Mouse (Mus musculus): ENCODE results near the gene Paqr5.

Gene Paqr5

DNA sequence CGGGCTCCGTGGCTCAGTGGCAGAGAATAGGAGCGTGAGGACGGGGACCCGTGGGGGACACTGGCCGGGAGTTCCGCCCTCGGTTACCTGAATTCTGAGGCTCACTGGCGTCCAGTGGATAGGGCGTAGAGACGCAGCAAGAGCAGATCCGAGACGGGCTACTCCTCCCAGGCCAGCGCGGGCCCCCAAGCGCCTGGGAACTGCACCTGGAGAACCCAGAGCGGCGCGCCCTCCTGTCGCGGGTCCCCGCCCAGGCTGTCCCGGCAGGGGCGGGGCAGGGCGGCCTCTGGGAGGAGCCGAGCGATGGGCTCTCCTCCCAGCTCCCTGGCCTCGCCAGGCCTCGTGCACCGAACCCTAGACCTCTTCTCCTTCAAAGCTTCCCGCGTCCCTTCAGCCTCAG, at the start of gene Paqr5:
Gene Paqr5, minus strand, starts transcription at position 257 of the 400 bp plus-strand sequence.
- peak; percentile 90 for DNase-seq

DNA sequence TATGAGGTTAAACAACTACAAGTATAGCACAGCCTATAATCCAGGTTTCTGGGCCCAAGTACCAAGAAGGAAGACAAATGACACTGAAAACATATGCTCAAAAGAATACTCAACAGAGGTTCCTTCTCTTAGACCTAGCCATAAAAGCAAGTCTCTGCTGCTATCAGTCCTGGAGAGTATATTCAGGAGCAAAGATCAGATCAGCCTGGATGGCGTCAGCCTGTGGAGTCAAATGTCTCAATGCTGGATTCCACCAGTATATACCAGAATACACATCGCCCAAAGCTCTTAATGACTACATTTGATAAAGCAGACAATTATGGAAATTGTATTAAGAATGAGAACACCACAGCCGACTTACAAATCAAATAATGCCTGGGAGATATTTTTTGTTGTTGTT, 35.6 kb upstream of the Paqr5 start:
- no peak for DNase-seq

DNA sequence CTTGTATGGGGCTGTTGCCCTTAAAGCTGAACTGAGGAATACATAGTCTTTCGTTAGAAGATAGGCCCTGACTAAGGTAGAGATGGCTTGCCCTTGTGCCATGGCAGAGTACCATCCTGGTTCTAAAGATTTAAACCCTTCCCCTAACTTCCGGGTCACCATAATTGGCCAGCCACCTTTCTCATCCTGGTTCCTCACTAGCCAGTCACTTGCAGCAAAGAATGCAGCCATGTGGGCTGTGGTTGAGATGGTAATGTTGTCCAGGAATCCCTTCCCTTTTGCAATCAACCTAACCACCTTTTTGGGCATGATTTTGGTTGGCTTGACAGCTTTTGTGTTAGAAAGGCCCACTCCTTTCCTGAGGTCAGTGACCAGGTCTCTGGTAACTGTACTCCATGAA, 33.8 kb upstream of the Paqr5 start:
- no peak for DNase-seq

DNA sequence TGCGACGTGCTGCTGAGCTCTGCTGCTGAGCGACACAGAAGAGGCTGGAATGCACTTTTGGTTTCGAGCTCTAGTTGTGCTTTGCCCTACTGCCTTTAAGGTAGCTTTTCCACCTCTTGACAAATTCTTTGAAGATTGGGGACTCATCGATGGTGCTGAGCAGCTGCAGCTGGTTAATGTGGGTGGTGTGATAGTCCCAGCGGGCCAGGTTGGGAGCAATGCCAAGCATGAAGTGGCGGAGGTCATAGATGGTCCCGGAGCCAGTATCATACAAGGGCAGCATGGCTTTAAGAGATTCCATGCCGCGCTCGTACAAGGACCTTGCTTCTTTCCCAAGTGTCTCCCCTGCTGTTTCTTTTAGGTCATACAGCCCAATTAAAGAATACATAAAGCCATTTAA, 33.3 kb upstream of the Paqr5 start:
- no peak for DNase-seq

DNA sequence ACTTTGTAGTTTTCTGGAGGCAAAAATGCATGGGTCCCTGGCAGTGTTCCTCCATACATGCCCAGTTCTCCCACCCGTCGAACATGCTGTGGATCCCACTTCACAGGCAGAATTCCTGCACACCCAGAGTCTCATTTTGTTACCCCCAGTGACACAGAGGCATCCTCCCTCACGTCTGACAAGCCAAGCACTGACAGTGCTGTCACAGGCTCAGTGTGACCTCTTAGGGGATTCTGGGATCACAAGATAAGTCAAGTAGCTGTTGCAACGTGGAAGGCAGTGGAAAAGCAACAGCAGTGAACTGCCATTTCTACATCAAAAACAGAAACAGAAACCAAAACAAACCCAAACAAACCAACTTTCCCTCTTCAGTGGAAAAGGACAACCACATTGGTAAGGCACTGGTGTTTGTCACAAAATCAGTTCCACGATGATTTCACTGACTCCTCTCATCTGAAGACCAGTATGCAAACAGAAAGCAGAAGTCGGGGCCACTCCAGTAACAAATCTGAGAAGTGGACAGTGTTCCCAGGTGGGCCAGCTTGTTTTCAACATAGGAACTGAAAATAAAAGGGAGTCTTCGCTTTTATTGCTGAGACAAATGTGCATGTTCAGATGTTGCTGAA, 31.3 kb upstream of the Paqr5 start:
- DNase-seq = no peak

DNA sequence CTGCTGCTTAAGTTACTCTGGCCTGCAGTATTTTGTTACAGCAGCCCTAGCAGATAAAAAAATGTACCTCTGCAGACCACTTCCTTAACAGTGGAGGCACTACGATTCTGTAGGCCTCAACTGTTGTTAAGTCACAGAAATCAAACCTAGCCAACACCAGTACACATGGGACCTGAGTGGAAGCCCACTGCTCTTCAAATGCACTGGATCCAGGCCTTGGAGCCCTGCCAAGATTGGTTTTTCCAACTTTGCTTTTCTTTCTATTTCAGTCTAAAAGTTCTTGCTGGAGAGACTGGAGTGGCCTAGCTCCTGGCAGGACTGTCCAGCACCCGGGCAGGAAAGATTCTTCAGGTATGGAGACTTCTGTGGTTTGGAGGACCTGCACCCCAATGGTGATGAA, 29.6 kb upstream of the Paqr5 start:
- no peak for DNase-seq

DNA sequence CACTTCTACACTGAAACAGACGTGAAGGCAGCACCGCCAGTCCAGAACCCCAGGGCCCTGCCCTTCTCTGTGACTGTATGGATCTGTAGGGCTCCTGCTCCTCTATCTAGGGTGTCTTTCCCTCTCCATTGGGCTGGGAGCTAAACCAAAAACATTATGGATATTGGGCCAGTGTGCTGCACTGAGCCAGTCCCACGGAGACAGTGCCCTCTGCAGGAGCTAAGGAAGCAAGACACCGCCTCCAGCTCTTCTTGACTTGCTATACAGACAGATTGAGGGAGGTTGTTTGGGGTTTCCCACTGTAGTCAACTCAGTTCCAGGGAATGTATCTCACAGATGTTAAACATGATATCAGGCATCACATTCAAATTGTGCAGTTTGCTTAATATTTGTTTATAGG, 24.1 kb upstream of the Paqr5 start:
- peak; percentile 53 for DNase-seq

DNA sequence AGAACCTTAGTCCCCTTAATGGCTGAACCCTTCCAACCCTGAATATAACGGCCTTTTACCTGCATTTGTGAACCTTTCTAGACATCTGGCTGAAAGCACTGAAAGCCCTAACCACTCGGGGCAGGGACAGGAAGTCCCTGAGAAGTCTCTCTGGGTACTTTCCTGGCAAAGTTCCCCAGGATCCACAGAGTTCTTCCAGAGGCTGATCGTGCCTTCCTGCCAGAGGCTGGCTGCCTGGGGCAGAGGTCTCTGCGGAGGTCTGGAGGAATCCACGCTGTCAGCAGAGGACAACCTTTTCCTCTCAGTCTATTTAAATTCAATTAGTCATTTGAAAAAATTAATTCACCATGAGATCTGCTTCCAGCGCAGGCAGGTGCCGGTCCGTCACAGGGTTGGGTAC, 22.5 kb upstream of the Paqr5 start:
- peak; percentile 57 for DNase-seq

DNA sequence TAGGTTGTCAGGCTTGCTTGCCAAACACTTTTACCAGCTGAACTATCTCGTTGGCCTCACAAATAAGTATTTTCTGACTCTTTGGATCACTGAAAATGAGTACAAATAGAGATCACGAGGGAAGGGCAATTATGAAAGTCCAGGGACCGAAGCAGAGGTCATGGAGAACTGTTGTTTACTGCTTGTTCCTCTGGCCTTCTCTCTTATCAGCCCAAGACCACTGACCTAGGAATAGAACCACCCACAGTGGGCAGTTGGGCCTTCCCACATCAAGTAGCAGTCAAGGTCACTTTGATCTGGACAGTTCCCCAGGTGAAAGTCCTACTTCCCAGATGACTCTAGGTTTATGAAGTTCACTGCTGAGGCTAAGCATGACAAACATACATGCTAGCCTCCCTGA, 15.5 kb upstream of the Paqr5 start:
- DNase-seq = no peak

DNA sequence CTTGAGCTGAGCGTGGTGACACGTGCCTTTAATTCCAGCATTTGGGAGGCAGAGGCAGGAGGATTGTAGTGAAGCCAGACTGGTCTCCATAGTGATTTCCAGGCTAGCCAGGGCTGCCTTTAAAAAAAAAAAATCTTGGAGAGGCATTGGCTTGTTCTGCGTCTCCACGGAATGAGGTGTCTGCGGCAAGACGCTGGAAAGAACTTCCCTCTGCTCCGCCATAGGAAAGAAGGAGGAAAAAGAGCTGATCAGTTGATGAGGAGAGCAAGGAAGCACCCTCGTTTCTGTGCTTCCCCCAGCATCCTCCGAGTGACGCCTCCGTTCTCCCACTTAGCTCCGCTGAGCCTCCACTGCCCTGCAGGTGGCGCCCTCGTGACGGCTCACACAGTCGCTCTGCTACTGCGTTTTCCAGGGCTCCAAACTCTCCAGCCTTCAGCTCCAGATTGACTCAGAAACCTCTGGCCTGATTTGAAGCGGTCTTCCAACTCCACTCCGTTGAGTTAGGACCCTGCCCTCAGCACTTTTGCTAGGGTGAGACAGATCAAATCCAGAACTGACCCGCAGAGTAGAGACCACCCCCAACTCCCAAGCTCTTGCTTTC, 13.5 kb upstream of the Paqr5 start:
- peak; percentile 88 for DNase-seq

DNA sequence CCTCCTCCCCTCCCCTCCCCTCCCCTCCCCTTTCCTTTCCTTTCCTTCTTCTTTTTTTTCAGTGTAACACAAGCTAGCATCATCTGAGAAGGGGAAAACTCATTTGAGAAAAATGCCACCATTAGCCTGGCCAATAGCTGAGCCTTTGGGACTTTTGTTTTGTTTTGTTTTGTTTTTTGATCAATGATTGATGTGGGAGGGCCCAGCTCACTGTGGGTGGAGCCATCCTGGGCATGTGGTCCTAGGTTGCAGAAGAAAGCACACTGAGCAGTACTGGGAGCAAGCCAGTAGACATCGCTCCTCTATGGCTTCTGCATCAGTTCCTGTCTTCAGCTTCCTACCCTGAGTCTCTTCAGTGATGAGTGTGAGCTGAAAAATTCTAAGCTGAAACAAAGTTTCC, 9.2 kb upstream of the Paqr5 start:
- DNase-seq = no peak

DNA sequence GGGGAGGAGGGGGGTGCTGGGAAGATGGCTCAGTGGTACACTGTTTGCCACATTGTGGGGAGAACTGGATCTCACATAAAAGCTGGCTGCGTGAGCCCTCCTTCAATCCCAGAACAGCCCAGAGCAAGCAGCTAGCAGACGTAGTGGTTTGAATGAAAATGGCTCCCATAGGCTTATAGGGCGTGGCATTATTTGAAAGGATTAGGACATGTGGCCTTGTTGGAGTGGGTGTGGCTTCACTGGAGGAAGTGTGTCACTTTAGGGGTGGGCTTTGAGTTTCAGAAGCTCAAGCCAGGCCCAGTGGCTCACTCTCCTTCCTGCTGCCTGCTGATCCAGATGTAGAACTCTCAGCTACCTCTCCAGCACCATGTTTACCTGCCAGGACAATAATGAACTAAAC, 5.5 kb upstream of the Paqr5 start:
- no peak for DNase-seq

DNA sequence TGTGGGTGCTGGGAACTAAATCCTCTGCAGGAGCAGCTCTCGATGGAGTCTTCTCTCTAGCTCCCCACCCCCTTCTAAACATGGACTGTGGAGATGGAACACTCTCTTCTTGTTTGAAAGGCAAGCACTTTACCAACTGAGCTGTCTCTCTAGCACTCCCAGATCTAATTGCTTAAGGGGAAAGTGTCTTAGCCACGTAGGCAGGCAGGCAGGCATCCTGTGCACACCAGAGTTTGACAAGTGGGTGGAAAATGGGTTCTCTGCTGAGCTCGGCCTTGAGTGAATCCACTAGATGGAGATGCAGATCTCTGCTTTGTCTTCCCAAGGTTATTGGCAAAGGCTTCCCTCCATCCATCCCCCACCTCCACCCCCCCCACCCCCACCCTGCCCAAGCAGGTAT, 1.4 kb upstream of the Paqr5 start:
- DNase-seq = no peak

DNA sequence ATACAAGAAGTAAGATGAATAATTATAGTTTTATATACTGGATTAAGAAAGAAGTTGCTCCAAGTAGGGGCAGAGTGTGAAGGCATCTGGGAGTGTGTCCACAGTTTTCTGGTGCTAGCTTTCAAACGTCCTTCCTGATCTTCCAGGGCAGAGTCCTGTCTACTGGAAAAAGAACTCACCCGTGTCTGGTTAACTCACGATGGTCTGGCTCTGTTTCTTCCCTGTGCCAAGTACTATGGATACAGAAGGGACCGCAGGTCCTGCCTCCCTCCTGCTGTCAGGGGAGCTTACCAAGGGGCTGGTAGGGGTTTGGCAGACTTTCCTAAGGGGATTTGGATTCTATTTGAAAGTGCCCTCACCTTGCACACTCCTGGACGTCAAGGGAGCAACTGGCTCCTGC, 1.6 kb downstream of the Paqr5 start:
- DNase-seq = peak; percentile 62

DNA sequence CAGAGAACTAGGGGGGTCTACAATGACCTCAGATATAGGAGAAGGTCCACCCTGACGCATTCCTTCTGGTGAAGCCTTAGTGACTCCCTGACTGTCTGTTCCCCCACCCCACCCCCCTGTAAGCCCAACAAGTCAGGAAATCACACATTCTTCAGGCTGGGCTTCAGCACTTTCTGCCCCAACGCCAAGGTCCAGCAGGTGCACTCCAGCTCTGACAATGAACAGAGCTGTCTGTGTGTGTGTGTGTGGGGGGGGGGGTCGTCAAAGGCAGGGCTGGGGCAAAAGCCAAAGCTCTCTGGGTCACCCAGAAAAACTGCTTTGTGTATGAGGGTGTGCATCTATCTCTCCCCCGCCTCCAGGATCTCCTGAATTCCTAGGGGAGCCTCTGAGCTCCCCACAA, 2.8 kb downstream of the Paqr5 start:
- no peak for DNase-seq

DNA sequence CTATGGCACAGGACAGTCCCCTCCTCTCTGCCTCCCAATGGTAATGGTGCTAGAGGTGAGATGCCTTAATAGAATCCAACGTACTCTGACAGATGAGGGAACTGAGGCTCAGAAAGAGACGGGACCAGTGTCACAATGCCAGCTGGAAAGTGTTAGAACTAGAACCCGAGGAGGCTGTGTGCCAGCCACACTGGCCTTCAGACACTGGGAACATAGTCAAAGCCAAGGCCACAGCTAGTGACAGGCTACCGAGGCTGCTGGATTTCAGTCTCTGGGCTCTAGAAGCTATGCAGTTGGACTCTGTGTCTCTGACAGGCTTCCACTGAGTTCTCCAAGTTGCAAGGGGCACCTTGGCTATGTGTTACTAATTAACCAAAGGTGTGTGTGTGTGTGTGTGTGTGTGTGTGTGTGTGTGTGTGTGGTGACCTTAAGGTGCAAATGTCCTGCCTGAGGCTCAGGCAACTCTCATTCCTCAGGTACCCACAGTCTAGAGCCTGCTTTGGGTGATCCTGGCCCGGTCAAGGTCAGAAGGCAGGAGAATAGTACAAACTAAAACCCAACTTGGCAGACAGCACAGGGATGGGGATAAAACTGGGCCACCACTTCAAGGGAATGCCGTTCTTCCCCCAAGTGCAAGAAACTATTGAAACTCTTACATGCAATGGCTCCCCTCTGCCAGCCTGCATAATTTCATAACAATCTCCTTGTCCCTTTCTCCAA, 3.5 kb downstream of the Paqr5 start:
- peak; percentile 88 for DNase-seq

DNA sequence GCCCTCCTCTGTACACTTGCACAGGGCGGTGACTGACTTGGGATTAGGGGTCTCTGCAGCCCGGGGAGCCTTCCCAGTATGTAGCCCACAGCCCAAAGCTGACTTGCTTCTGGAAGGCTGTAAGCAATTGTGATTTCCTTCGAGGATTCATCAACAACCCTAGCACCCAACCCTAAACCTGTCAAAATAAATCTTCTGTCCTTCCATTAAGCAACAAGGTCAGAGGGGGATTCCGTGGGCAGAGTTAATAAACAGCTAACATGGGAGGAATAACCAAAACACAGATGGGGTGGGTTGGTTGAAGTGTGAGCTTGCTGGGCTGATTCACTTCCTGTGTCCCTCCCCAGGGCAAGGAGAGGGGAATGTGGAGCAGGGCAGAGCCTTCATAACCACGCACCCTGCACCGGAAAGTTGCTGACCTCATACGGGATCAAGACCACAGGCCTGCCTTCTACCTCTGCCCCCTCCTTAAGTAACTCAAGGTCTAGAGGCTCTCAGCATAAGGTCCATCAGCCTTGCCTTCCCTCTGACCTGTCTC, 5.0 kb downstream of the Paqr5 start:
- DNase-seq = peak; percentile 79

DNA sequence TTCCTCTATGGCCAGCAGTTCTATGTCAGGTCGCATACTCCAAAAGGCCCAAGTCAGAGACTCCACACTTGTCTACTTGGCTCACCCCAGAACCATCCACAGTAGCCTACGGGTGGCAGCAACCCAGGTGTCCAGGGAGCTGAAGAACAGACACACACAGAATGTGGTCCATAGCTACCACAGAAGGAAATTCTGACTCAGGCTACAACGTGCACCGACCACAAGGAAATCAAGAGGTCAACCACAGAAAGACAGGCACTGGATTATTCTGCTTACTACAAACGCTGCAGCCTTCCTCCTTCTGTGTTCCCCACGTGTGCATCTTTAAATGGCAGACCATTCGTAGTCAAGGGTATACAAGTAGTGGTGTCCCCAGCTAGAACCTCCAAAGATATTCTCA, 6.4 kb downstream of the Paqr5 start:
- no peak for DNase-seq

DNA sequence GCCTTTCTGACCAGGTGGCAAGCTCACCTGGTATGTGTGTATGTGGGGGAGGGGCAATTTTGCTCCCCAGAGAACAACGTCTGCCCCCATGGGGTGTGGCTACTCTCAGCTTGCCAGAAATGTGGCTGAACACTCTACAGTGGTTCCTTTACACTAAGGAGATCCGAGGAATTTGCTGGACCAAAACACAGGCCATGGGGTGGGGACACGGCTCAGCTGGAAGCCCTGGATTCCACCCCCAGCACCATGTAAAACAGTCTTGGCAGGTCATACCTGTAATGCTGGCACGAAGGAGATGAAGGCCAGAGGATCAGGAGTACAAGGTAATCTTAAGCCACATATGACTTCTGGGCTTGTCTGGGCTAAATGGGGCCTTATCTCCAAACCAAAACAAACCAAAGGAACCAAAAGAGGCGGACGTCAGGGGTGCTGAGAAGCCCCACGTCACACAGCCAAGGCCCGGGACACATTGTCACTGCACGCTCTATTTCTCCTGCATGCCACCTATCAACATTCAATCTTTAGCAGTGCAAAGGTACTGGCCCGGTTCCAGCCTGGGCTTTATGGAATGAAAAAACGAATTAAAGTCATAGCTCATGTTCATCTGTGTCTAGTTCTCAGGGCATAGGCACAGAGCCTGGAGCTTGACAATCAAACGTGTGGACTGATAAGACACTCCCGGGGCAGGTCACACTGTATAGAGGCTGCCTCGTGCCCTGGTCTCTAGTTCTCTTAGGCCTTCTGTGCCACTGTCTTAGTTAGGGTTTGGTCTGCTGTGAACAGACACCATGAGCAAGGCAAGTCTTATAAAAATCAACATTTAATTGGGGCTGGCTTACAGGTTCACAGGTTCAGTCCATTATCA, 8.2 kb downstream of the Paqr5 start:
- peak; percentile 83 for DNase-seq

DNA sequence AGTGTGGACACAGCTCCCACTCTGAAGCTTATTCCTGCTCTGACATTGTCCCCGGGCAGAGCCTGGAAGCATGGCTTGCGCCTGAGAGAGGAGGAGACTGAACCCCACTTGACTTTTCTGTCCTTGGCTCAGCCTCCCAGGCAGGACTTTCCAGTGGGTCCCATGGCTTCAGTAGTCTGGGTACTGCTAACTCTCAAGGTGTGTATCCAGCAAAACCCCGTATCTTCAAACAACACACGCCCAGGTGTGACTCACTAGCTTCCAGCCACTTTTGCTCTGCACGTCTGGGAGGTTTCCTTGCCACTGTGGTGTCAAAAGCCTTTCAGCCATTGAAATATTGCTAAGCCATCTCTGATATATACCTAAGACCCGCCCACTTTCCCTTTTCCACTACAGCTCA, 9.3 kb downstream of the Paqr5 start:
- no peak for DNase-seq

DNA sequence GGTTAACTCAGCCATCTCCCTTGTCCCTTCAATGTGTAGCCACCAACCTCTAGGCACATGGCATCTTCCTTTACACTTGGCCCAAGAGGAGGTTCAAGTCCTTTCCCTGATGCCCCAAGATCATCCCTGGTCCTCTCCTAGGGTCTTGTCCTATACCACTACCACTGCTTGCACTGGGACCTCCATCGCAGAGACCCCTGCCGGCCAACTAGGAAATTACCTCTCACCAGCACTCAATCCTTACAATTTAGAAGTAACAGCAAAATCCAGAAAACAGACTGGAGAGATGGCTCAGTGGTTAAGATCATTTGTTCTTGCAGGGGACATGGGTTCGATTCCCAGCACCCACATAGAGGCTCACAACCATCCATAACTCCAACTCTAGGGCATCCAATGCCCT, 11.2 kb downstream of the Paqr5 start:
- DNase-seq = no peak

DNA sequence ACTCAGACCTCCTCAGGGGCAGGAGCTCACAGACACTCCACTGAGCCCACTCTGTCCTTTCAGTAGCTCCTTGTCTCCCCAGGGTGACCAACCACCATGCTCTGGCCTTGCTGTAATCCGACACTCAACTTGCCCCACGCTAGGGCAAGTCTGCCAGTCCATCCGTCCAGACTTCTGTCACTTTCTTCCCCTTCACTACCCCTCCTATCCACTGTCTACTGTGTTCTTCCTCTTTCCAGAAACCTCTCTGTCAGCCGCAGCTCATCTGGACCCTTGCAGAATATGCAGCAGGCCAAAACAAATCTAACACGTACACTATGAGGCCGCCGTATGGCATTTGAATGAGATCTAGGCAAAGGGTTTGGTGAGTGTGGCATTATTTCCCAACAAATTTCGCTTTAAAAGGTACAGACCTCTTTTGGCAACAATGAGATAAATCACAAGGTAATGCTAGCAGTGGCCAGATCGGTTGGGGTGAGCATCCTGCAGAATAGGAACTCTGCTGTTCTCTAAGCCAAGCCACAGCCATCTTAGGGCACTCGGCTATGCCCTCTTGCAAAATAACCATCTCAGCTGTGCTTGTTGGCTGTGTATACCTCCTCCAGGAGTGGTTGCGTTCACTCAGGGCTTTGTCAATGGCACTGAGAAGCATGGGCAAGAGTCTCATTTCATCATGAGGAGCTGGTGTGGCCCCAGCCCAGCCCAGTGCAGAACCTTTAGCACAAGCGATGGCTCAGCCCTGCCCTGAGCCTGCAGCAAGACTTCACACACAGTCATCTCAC, 13.1 kb downstream of the Paqr5 start:
- DNase-seq = no peak
